Mouse (Mus musculus) testis, adult 2 months (tissue): Measurements from ENCODE around the gene Dazap1.

Experiments used
- CTCF ChIP-seq: fragments of 200-500 bp; IDR thresholded peaks from 2 replicates; pipeline ENCODE4 v1.5.1; 2012; ENCODE audit warnings: low read depth, mild to moderate bottlenecking, inconsistent platforms, low read length, moderate library complexity; ENCODE audit not compliant: control insufficient read depth, insufficient read depth, insufficient replicate concordance
- POLR2A ChIP-seq: fragments of 200-500 bp; IDR thresholded peaks from 2 replicates; pipeline ENCODE4 v1.6.1; 2012; ENCODE audit warnings: low read depth, mild to moderate bottlenecking, inconsistent platforms, low read length, moderate library complexity; ENCODE audit not compliant: control insufficient read depth

- no peak for TF ChIP-seq CTCF
- no peak for TF ChIP-seq POLR2A
These were observed 37.4 kb downstream of the Dazap1 start for GRCm38 (mm10) chr10:80298571-80299281.
